Mouse (Mus musculus) limb, embryonic 11.5 days (tissue): ENCODE data around the gene Mbl1. TPM values are rescaled to one million over a fixed set of nuclear protein-coding genes. Genes with fewer than 3 reads are reported as not detected.

ENCODE experiments used
- ATAC-seq: fragments of 200-750 bp; cut with Nextera tagmentation; 2 replicates; pipeline ENCODE4 v1.8.0; 2017; ENCODE audit warnings: low read depth; ENCODE audit not compliant: insufficient number of reproducible peaks, low FRiP score, low TSS enrichment
- DNase-seq: peaks from one replicate; pipeline ENCODE4 v3.0.0-alpha.2; 2015; ENCODE audit warnings: low spot score
- H3K27ac ChIP-seq: fragments of 300-500 bp; sonication (generic); replicated peaks from 2 replicates; pipeline ENCODE4 v1.5.1; 2014; ENCODE audit warnings: low read depth, mild to moderate bottlenecking, low read length
- H3K27me3 ChIP-seq: fragments of 300-500 bp; sonication (generic); 2 replicates; pipeline ENCODE4 v1.6.1; 2014; ENCODE audit warnings: mild to moderate bottlenecking, low read length, mixed read lengths; ENCODE audit not compliant: control insufficient read depth, insufficient read depth
- H3K36me3 ChIP-seq: fragments of 300-500 bp; sonication (generic); 2 replicates; pipeline ENCODE4 v1.6.1; 2014; ENCODE audit warnings: mild to moderate bottlenecking, low read length, moderate library complexity, mixed read lengths; ENCODE audit not compliant: control insufficient read depth, insufficient read depth
- H3K4me1 ChIP-seq: fragments of 300-500 bp; sonication (generic); 2 replicates; pipeline ENCODE4 v1.6.1; 2014; ENCODE audit warnings: low read length, mixed read lengths; ENCODE audit not compliant: control insufficient read depth, insufficient read depth
- H3K4me2 ChIP-seq: fragments of 300-500 bp; sonication (generic); 2 replicates; pipeline ENCODE4 v1.6.1; 2014; ENCODE audit warnings: low read depth, mild to moderate bottlenecking, moderate library complexity; ENCODE audit not compliant: severe bottlenecking
- H3K4me3 ChIP-seq: fragments of 300-500 bp; sonication (generic); 2 replicates; pipeline ENCODE4 v1.5.1; 2014; ENCODE audit warnings: low read depth, low read length
- H3K9ac ChIP-seq: fragments of 300-500 bp; sonication (generic); 2 replicates; pipeline ENCODE4 v1.6.1; 2014; ENCODE audit warnings: mild to moderate bottlenecking, low read length
- H3K9me3 ChIP-seq: fragments of 300-500 bp; sonication (generic); 2 replicates; pipeline ENCODE4 v1.6.1; 2016; ENCODE audit warnings: low read length; ENCODE audit not compliant: control insufficient read depth
- WGBS: fragments of 180-500 bp; shearing (Covaris S2); extraction: QIAGEN DNeasy Blood & Tissue Kit; methylation state at CpG from one replicate; pipeline ENCODE4 v1.1.7; 2014; 5-methylcytosine and 5-hydroxymethylcytosine counted together
- polyA plus RNA-seq: library from polyadenylated mRNA; unstranded; fragments of >200 nt; fragmentation: Nextera tagmentation; extraction: Ambion mirVana; gene quantifications from 2 replicates; pipeline ENCODE4 v1.2.1, GENCODE M21; 2014

Mbl1 gene
- not detected in 2 replicates for polyA plus RNA-seq

DNA sequence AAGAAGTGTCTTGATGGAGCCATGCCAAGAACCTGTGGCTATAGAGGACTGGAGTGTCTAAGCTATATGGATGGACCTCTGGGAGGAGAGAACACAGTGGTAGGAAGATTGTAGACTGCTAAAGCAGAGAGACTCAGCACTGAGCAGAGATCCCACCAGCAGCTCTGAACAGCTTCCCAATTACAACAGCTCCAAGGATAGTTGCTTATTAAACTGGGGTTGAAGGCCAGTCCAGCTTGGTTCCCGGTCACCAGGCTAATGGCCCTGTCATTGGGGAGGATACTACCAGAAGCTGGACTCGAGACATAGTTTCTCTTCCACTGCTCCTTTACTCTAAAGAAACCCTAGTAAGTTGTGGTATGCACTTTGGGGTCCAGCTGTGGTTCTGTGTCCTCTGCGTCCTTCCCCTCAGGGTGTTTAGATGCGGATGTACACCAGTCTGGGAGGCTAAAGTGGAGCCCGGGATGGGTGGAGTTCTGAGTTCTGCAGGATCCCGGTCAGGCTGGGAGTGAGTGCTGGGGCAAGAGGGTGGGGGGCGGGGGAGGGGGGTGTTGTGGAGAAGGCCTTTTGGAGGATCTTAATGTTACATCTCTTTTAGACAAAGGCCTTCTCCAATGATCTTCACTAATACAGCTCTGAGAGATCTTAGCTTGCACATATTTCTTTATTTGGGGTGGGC is at the start of gene Mbl1:
Gene Mbl1 (plus strand): TSS at position 239 of the 679 bp plus-strand sequence.
- Histone ChIP-seq H3K27me3 (no peaks in the 10 kb centered on the region), H3K4me3 (no peak within 1 kb of the TSS), H3K9me3 (no peaks in the 10 kb centered on the region), H3K4me2 (no peak within 1 kb of the TSS), H3K27ac (no peak within 1 kb of the TSS), H3K9ac (no peak within 1 kb of the TSS), H3K4me1 (no peaks in the 10 kb centered on the region), H3K36me3 (no peaks in the 10 kb centered on the region)
- WGBS, result 87% methylated on average over 7 of the region's 7 CpGs
- no peak for DNase-seq
- no peak for ATAC-seq

GRCm38 (mm10) chr14:41102269-41102668 is 49.0 kb upstream of the Mbl1 start:
- Histone ChIP-seq H3K4me3 (no peak overlapping the region), H3K27me3 (no peaks in the 10 kb centered on the region), H3K27ac (no peak overlapping the region), H3K9me3 (no peaks in the 10 kb centered on the region), H3K4me2 (no peak overlapping the region), H3K4me1 (no peaks in the 10 kb centered on the region), H3K36me3 (no peaks in the 10 kb centered on the region), H3K9ac (no peak overlapping the region)
- WGBS, result 82% methylated on average over 2 of the region's 2 CpGs
- ATAC-seq (no peak), DNase-seq (no peak)

- no peaks in the 10 kb centered on the region for H3K36me3 ChIP-seq
- no peaks in the 10 kb centered on the region for H3K4me1 ChIP-seq
- ATAC-seq (no peak), DNase-seq (no peak)
- no peak within 1 kb of the TSS for H3K9ac ChIP-seq
- WGBS, result 73% methylated on average over 10 of the region's 10 CpGs
- no peak within 1 kb of the TSS for H3K4me2 ChIP-seq
- no peak within 1 kb of the TSS for H3K4me3 ChIP-seq
- H3K27ac ChIP-seq, result no peak within 1 kb of the TSS
- H3K27me3 ChIP-seq, result no peaks in the 10 kb centered on the region
- no peaks in the 10 kb centered on the region for H3K9me3 ChIP-seq
Observed at GRCm38 (mm10) chr14:41104853-41105444, 46.3 kb upstream of the Mbl1 start, which contains the start of gene Mat1a. Gene Mat1a, plus strand, starts transcription at chr14:41105035.

DNA sequence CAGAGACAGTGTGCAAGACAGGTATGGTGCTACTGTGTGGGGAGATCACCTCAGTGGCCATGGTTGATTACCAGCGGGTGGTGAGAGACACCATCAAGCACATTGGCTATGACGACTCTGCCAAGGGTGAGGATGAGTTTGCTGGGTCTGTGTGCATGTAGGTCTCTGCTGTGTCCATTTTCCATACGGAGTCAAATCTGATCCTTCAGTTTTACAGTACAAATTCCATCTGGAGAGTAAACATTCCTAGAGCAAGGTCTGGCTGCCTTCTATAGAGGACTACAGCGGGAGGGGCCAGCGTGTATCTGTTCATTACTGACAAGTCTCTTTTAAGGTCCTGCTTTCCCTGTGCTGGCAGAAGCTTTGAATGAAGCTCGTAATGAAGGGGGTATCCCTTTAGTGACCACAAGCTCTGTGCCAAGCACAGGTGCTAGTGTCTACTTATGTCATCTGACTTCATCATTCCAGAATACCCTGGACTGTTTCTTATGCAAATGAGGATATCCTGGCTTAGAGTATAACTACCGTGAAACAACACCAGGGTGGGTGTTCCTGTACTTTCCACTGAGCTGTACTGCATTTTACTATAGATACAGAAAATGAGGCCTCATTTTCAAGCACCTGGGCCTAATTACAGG is 40.1 kb upstream of the Mbl1 start:
- no peaks in the 10 kb centered on the region for H3K4me1 ChIP-seq
- no peak overlapping the region for H3K4me3 ChIP-seq
- H3K36me3 ChIP-seq, result no peaks in the 10 kb centered on the region
- no peak overlapping the region for H3K9ac ChIP-seq
- WGBS, result 89% methylated on average over 7 of the region's 7 CpGs
- H3K9me3 ChIP-seq, result no peaks in the 10 kb centered on the region
- ATAC-seq, result no peak
- no peak for DNase-seq
- H3K4me2 ChIP-seq, result no peak overlapping the region
- H3K27me3 ChIP-seq, result no peaks in the 10 kb centered on the region
- H3K27ac ChIP-seq, result no peak overlapping the region

DNA sequence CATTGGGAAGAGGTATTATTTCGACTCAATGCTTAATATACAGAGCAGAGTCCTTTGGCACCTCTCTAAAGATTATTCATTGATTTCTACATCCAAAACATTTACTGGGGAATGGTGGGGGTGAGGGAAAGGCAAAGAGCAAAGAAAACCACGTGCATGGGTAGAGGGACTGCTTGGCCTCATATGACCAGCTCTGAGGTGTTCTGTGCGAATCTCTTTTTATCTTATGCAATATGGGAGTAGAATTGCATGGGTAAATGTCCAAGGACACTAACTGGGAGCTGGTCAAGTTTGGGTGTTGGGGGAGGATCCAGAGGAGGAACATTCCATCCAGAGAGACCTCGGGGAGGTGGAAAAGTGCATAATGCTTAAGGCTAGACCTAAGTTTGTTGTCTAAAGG is 38.3 kb upstream of the Mbl1 start:
- no peaks in the 10 kb centered on the region for H3K4me1 ChIP-seq
- no peak for ATAC-seq
- H3K27ac ChIP-seq, result no peak overlapping the region
- 82% methylated on average over 4 of the region's 4 CpGs for WGBS
- H3K9ac ChIP-seq, result no peak overlapping the region
- no peak overlapping the region for H3K4me3 ChIP-seq
- H3K36me3 ChIP-seq, result no peaks in the 10 kb centered on the region
- H3K27me3 ChIP-seq, result no peaks in the 10 kb centered on the region
- no peaks in the 10 kb centered on the region for H3K9me3 ChIP-seq
- no peak overlapping the region for H3K4me2 ChIP-seq
- no peak for DNase-seq

DNA sequence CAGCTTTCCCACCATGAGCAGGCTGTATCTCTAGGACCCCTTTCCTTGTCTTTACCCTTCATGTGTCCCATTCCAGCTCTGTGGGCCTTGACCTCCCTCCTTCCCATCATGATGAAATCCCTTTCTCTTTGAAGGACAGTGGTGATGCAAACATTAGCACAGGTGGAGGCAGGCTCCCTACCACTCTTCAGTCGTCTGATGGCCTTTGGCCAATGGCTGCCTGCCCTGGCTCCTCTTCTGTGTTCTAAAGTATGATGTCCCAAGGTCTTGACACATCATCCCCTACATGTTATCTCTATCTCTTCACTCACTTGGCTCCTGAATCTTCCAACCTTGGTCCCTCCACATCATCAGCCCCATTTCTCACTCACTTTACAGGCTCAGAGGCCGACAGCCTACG is 35.0 kb upstream of the Mbl1 start:
- Histone ChIP-seq H3K36me3 (no peaks in the 10 kb centered on the region), H3K4me3 (no peak overlapping the region), H3K9me3 (no peaks in the 10 kb centered on the region), H3K4me2 (no peak overlapping the region), H3K27me3 (no peaks in the 10 kb centered on the region), H3K27ac (no peak overlapping the region), H3K9ac (no peak overlapping the region), H3K4me1 (no peaks in the 10 kb centered on the region)
- ATAC-seq, result no peak
- WGBS, result 86% methylated on average over 3 of the region's 3 CpGs
- no peak for DNase-seq

DNA sequence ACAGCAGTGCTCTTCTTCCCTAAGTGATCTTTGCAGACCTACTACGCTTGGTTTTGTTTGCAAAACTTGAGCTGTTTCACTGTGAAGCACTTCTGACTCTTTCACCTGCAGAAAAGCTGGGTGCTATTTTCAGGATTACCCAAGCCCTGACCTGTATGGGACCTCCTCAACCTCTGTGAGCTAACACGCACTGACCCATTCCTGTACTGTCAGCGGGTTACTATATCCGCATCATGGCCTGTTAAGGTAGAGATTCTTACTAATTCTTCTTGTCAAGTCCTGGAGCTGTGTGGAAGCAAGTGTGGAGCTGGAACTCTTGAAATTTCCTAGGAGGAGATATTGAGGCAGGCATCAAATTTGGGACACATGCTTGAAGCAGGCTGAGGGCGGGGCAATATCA is 26.6 kb upstream of the Mbl1 start:
- Histone ChIP-seq H3K9ac (no peak overlapping the region), H3K4me1 (no peaks in the 10 kb centered on the region), H3K9me3 (no peaks in the 10 kb centered on the region), H3K4me2 (no peak overlapping the region), H3K36me3 (no peaks in the 10 kb centered on the region), H3K4me3 (no peak overlapping the region), H3K27me3 (no peaks in the 10 kb centered on the region), H3K27ac (no peak overlapping the region)
- 91% methylated on average over 5 of the region's 5 CpGs for WGBS
- DNase-seq, result no peak
- no peak for ATAC-seq

DNA sequence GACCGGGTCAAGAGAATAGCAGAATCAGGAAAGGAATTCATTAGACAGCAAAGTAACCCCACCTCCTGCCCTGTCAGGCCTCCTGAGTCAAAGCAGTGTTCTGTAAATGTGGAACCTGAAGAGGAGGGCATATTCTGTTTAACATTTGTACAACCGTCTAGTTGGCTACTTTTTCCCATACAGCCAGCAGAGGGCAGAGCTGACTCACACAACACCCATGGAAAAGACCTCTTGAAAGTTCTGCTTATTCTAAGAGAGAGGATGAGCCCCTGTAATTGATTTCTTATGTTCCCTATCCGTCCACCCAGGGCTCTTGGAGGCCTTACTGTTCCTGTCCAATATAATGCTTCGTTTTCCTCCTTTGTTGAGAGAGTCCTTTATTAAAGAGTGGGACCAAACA is 23.3 kb upstream of the Mbl1 start:
- Histone ChIP-seq H3K9ac (no peak overlapping the region), H3K4me3 (no peak overlapping the region), H3K9me3 (no peaks in the 10 kb centered on the region), H3K4me2 (no peak overlapping the region), H3K36me3 (no peaks in the 10 kb centered on the region), H3K27ac (no peak overlapping the region), H3K27me3 (no peaks in the 10 kb centered on the region), H3K4me1 (no peaks in the 10 kb centered on the region)
- 19% methylated on average over 4 of the region's 4 CpGs for WGBS
- DNase-seq, result peak; percentile 41
- no peak for ATAC-seq
